Mouse (Mus musculus) lung, embryonic 15.5 days (tissue): Measurements from ENCODE around the gene Mrpl34. TPM values are rescaled to one million over a fixed set of nuclear protein-coding genes. Genes with fewer than 3 reads are reported as not detected.

ENCODE experiments used
- polyA plus RNA-seq: library from polyadenylated mRNA; unstranded; fragments of >200 nt; fragmentation: Nextera tagmentation; extraction: Ambion mirVana; gene quantifications from 2 replicates; pipeline ENCODE4 v1.2.1, GENCODE M21; 2015

Mrpl34 gene
- polyA plus RNA-seq, 1 experiment from 2014 or later, result 130 TPM

Other genes with a start within 250 kb of the Mrpl34 start
- 18.5 TPM in 2 replicates for gene Myo9b, start 192.2 kb upstream of the Mrpl34 start, polyA plus RNA-seq
- gene Haus8, start 192.0 kb upstream of the Mrpl34 start, polyA plus RNA-seq, result 57.7 and 68.7 TPM in 2 replicates
- gene Use1, start 98.1 kb upstream of the Mrpl34 start, polyA plus RNA-seq, result 85.0 and 87.0 TPM in 2 replicates
- gene Ocel1, start 93.7 kb upstream of the Mrpl34 start, polyA plus RNA-seq, result 7.0 and 7.2 TPM in 2 replicates
- 76.6 and 80.4 TPM in 2 replicates for gene Nr2f6, start 83.0 kb upstream of the Mrpl34 start, polyA plus RNA-seq
- gene Ushbp1, start 69.2 kb upstream of the Mrpl34 start, polyA plus RNA-seq, result 28.2 and 30.7 TPM in 2 replicates
- 109 and 112 TPM in 2 replicates for gene Babam1, start 68.1 kb upstream of the Mrpl34 start, polyA plus RNA-seq
- gene Ankle1, start 58.9 kb upstream of the Mrpl34 start, polyA plus RNA-seq, result 42.6 and 46.7 TPM in 2 replicates
- gene Abhd8, start 1.3 kb upstream of the Mrpl34 start, polyA plus RNA-seq, result 51.3 and 56.0 TPM in 2 replicates
- gene Dda1, start 4.2 kb downstream of the Mrpl34 start, polyA plus RNA-seq, result 104 TPM in 2 replicates
- 1.6 and 1.9 TPM in 2 replicates for gene Ano8, start 21.0 kb downstream of the Mrpl34 start, polyA plus RNA-seq
- 16.3 and 19.1 TPM in 2 replicates for gene Gtpbp3, start 23.1 kb downstream of the Mrpl34 start, polyA plus RNA-seq
- 146 and 147 TPM in 2 replicates for gene Plvap, start 46.8 kb downstream of the Mrpl34 start, polyA plus RNA-seq
- gene Ccdc194, start 60.8 kb downstream of the Mrpl34 start, polyA plus RNA-seq, result 0.39 and 0.65 TPM in 2 replicates
- 49.7 and 52.0 TPM in 2 replicates for gene Bst2, start 72.5 kb downstream of the Mrpl34 start, polyA plus RNA-seq
- gene Mvb12a, start 78.0 kb downstream of the Mrpl34 start, polyA plus RNA-seq, result 95.2 and 96.6 TPM in 2 replicates
- gene Tmem221, start 93.9 kb downstream of the Mrpl34 start, polyA plus RNA-seq, result 3.3 and 4.6 TPM in 2 replicates
- gene Nxnl1, start 101.6 kb downstream of the Mrpl34 start, polyA plus RNA-seq, result not detected in 2 replicates
- 34.3 and 36.7 TPM in 2 replicates for gene Slc27a1, start 103.9 kb downstream of the Mrpl34 start, polyA plus RNA-seq
- gene Pgls, start 127.2 kb downstream of the Mrpl34 start, polyA plus RNA-seq, result 228 and 230 TPM in 2 replicates
- 3.1 and 3.4 TPM in 2 replicates for gene Fam129c, start 132.7 kb downstream of the Mrpl34 start, polyA plus RNA-seq
- 77.9 and 79.3 TPM in 2 replicates for gene Colgalt1, start 146.0 kb downstream of the Mrpl34 start, polyA plus RNA-seq
- 0.66 and 0.81 TPM in 2 replicates for gene Unc13a, start 206.8 kb downstream of the Mrpl34 start, polyA plus RNA-seq
- 9.9 TPM in 2 replicates for gene Jak3, start 211.3 kb downstream of the Mrpl34 start, polyA plus RNA-seq
- gene Insl3, start 224.3 kb downstream of the Mrpl34 start, polyA plus RNA-seq, result 0.63 and 1.3 TPM in 2 replicates
- gene B3gnt3, start 236.8 kb downstream of the Mrpl34 start, polyA plus RNA-seq, result 3.3 and 3.6 TPM in 2 replicates